Mouse (Mus musculus) v-Abl transformed pro-B cells (cell line): Measurements from ENCODE around the gene Taf12.
"Not testable (repeated sequence)": the region's sequence is repeated elsewhere in the genome, so short reads cannot be mapped to it uniquely, and the experiment has no call there.

ENCODE experiments used
- in situ Hi-C, 2 experiments: fragments of 400-800 bp; cut with MboI; formaldehyde crosslinking; loops; one replicate each; pipeline ENCODE4 v1.15.1; 2025; ENCODE audit not compliant: unreplicated experiment in 2 of 2

The Taf12 gene

DNA sequence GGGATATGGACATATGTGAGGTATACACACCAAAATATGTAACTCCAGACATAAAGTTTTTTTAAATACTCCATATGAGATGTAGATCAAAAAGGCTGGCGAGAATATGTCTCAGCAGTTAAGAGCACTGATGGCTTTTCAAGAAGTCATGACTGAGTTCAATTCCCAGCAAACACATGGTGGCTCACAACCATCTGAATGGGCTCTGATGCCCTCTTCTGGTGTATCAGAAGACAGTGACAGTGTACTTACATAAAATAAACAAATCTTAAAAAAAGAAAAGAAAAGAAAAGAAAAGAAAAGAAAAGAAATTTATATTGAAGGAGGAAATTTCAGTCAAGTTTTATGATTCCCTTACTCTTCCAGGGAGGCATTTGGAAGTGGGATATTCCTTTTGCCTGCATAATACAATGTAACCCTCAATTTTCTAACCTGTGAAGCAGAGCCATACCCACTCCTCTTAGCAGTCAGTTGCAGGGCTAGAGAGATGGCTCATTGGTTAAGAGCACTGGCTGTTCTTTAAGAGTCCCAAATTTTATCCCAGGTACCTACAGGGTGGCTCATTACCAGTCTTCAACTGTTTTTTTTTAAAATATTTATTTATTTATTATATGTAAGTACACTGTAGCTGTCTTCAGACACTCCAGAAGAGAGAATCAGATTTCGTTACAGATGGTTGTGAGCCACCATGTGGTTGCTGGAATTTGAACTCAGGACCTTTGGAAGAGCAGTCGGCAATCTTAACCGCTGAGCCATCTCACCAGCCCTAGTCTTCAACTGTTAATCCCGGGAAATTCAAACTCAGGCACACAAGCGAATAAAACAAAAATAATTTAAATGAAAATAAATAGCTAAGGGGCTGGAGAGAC lies 5.1 kb upstream of the Taf12 start:
- in situ Hi-C loops: loop anchor here (5.0 to 10.0 kb wide), 3 partner anchors 64 to 78 kb away; no protein-coding TSS in a partner anchor

DNA sequence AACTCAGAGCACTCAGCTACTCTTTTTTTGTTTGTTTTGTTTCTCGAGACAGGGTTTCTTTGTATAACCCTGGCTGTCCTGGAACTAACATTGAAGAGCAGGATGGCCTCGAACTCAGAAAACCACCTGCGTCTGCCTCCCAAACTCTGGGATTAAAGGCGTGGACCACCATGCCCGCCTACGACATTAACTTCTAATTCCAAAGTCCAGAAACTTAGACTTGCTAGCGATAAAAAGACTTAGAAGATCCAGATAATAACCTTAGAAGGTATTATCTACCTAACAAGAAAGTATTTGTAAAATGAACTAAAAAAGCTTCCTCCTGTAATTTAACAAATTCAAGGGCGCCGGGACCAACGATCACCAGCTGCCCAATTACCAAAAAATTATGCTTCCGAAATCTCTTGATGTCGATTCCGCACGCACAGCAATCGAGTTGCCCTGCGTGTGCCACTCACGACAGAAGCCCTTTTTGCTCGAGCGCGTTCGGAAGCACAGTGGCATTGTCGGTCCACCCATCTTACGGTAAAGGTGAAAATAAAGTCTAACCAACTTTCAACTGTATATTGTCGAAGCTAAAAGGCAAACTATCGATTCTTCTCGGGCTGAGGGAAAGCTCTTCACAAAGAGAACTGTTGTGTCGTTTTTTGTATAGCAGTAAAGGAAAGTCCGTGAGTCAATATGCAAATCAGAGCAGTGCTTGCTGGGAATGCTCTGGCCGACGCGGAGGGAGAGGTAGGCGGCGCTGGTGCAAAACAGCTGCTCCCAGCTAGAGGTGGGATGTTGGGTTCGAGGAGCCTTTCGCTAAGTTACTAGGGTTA lies 4.2 kb upstream of the Taf12 start:
- in situ Hi-C loops: loop anchor here (5.0 to 10.0 kb wide), 4 partner anchors 65 to 145 kb away; no protein-coding TSS in a partner anchor

DNA sequence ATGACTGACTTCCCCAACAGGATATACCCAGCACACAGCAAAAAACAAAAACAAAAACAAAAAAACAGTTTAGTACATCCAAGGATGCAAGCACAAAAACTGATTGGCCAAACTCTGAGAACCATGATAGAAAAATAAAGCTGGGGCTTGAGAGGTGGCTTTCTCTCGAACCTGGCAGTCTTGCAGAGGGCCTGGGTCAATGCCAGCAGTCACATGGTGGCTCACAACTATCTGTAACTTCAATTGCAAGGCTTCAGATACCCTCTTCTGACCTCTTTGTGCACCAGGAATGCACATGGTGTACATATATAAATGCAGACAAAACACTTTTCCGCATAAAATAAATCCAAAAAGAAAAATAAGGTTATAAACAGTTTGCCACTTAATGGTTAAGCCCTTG lies 1.0 kb upstream of the Taf12 start:
- in situ Hi-C loops: loop anchor here (5.0 to 10.0 kb wide), 2 partner anchors 74 to 142 kb away; no protein-coding TSS in a partner anchor

DNA sequence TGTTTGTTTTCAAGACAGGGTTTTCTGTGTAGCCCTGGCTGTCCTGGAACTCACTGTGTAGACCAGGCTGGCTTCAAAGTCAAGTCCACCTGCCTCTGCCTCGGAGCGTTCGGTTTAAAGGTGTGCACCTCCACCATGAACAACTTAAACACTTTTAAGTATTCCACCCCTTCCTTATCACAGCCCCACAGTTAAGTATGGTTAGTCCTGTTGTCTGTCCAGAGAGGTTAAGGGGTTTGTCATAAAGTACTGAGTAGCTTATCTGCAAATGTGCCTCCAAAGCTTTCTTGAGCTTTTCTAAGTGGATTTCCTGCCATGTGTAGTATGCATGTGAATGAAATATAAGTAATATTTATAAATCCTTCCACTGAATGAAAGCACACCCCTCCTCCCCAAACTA lies 1.8 kb downstream of the Taf12 start:
- in situ Hi-C loops: loop anchor here in 1 of 2 experiments (5.0 to 10.0 kb wide), 2 partner anchors 139 to 236 kb away; partner anchors contain the start of gene Sesn2

DNA sequence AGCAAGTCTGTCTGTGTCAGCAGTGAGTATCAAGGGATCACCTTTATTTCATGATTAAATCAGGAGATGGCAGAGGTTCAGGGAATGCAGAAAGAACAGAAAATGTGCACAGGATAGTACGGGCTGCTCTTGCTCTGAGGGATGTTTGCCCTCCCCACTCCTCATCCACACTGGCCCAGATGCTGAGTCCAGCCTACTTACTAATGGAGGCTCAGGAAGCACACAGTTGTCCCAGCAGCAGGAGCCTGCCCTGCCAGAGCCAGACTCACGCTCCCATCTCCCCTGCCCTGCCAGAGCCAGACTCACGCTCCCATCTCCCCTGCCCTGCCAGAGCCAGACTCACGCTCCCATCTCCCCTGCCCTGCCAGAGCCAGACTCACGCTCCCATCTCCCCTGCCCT lies 14.7 kb downstream of the Taf12 start:
- in situ Hi-C loops: not testable (repeated sequence)

DNA sequence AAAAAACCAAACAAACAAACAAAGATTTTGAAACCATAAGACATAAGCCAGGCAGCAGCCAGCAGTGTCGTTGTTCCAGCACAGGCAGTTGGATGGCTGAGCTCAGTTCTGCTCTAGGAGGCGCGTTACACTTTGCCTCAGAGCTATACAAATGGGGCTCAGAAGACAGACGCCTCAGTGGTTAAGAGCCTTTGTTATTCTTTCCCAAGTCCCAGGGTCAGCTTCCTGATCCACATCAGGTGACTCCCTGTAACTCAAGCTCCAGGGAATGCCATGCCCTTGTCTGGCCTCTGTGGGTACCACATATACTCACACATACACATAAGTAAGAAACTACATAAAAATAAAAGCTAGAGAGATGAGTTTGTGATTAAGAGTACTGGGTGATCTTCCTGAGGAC lies 16.9 kb downstream of the Taf12 start:
- in situ Hi-C loops: no loop called here

DNA sequence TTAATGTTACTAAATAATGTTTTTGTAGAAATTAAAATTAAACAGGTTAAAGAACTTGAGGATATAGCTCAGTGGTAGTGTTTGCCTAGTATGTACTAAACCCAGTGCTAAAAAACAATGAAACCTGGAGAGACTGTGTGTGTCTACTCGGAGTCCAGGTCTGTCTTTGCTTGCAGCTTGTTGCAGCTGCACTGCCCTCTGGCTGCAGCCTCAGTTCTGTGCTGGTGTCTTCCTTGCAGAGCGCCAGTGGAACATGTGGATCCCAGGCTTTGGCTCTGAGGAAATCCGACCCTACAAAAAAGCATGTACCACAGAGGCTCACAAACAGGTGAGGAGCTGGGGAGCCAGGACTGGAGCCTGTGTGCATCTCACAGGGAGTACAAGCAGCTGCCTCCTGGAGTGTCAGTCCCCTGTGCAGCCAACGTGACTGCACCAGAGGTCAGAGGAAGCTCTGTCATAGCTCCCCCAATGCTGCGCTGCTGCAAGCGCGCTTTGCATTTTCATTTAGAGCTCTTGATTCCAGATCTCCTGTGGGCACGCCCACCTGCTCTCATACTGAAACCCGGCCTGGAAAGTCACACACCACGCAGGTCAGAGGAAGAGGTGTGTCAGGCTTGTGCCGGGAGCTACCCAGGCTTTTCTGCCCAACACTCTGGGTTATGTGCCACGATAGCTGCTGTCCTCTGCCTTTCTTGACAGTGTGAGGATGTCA lies 17.6 kb downstream of the Taf12 start:
- in situ Hi-C loops: no loop called here

DNA sequence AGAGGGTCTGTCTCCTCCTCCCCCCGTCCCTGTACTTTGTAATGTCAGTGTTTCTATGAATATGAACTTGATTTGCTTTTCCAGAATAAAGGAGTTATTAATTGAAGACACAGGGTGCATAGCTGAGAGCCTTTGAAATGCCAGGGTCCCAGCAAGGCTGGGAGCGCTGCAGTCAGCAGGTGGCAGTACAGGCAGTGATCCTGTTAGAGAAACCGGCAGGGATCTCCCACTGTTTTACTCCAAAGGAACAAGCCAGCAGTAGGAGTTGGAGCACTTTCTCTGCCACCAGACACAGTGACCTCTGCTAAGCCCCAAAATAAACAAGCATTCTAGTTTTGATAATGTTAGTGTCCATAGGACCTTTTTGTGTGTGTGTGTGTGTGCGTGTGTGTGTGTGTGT lies 18.8 kb downstream of the Taf12 start:
- in situ Hi-C loops: no loop called here

DNA sequence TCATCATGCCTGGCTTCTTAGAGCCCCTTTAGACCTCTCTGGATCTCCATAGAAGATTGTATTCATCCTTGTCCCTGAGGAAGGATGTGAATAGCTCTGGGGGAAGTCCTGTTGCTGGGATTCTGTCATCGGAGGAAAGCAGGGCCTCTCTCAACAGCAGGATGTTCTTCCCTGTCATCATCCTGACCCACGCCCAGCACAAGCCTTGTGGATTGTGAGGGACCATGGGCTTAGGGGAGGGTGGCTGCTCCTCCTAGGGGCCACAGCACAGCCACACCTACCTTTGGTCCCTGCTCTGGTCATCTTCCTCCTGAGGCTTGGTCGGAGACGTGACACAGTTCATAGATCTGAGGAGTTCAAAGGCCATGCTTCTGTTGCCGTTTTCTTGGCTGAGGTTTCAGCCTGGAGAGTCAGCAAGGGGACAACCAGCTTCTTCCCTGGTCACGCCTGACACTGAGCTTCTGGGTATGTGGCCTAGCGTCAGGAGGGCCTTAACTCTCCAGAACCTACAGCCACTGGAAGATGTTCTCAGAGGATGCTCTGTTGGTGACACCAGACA lies 19.6 kb downstream of the Taf12 start:
- in situ Hi-C loops: no loop called here

DNA sequence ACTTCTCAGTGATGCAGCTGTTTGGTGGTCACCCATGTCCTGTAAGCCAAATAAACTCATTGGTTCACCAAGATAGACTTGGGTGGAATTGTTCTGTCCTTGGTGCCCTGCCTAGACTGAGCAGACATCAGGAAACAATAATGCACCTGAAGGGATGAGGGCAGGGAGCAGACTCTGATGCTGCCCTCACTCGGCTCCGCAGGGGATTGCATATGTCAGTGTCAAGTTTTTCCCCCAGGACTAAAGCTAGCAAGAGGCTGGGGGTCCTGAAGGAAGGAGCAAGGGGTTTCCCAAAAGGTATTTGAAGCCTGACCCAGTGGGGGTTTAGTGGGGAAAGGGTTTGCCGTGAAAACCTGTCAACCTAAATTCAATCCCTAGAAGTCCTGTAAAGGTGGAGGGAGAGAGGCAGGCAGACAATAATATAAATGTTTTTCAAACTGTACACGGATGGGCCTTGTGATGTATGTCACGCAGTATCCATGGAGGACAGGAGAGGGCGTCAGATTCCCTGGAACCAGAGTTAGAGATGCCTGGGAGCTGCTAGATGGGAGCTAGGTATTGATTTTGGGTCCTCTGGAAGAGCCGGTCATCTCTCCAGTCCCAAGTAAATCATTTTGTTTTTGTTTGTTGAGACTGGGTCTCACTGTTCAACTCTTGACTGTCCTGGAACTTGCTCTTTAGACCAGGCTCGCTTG lies 21.7 kb downstream of the Taf12 start:
- in situ Hi-C loops: no loop called here

DNA sequence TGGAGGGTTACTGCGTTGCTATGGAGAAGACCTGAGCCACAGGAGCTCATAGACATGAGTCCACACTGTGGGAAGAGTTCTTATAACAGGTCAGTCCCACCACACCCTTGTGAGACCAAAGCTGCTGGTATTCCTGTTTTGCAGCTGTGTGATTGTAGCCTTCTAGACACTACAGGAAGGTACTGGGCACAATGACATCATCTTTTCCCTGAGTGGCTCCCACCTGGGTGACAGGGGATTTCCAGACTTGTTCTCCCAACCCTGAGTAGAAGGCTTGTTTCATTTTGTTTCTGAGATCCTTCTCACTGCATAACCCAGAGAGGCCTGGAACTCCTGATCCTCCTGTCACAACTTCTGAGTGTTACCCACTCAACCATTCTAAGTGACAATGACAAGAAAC lies 25.7 kb downstream of the Taf12 start:
- in situ Hi-C loops: no loop called here

DNA sequence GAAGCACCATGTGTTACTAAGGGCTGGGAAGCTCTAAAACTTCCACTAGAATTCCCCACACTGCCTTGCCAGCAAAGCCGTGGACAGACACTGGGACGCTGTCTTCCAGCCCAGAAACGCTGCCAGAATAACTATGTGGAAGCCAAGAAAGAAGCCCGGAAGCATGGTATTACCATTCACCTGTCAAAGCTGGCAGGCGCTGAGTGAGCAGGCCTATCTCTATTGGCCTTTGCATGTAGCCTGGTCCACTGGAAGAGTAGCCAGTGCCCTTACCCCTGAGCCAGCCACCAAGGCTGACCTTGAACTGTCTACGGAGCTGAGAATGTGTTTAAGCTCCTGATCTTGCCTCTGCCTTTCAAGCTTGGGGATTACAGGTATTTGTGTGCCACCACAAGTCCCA lies 27.3 kb downstream of the Taf12 start:
- in situ Hi-C loops: no loop called here

DNA sequence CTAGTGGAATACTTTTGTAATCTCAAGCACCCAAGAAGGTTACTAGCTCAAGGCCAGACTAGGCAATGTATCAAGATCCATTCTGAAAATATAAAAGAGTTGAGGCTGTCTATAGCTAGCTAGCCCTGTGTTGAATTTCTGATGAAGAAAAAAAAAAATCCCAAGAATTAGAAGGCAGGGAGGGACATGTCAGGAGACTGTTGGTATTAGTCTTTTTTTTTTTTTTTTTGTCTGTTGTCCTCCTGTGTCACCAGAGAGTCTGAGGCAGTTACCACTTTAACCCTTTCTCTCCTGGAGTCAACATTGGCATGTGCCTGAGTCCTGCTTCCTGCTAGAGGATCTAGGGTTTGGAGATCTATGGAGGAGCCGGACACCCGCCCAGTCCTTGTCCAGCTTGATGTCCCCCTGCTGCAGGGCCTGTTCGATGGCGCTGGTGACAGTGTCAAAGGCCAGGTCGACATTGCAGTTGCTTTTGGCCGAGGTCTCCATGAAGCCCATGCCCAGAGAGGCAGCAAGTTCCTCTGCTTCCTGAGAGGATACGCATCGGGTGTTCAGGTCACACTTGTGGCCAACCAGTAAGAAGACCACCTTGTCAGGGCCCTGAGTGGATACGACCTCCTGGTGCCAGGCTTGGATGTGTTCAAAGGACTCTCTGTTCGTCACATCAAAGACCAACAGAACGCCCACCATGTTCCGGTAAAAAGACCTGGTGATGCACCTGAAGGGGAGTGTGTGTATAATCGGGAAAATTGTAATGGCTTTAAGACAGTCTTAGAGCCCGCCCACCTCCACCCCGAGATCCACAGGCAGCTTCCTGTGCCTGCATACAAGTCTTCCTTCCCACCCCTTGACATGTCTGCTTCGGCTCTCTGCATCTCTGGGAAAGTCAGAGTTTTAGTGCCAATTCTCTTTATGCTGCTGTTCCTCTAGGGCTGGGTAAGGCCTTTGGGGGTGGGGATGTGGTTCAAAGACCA lies 28.1 kb downstream of the Taf12 start:
- in situ Hi-C loops: no loop called here

DNA sequence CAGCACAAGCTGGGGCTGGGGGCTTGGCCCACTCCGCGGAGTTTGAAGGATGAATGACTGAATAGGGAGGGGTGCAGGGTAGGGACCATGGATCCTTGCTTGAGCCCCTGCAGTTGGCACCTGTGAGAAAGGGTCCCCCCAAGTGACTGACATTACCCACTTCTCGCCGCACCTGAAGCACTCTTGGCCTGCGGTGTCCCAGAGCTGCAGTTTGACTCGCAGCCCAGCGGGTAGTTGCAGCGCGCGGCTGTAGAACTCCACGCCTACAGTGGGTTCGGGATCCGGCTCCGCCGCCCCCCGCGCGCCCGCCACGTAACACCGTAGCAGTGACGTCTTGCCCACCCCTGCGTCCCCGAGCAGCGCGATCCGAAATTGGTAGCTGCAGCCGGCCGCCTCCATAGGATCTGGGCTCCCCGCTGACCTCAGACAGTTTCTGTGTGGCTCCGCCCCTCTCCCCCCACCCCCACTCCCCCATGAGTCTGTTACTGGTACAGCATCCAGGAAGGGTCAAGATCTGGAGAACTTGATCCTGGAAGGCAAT lies 28.8 kb downstream of the Taf12 start, which contains the start of gene Rab42:
Gene Rab42 (minus strand): TSS at position 447 of the 541 bp plus-strand sequence.
- in situ Hi-C loops: no loop called here

DNA sequence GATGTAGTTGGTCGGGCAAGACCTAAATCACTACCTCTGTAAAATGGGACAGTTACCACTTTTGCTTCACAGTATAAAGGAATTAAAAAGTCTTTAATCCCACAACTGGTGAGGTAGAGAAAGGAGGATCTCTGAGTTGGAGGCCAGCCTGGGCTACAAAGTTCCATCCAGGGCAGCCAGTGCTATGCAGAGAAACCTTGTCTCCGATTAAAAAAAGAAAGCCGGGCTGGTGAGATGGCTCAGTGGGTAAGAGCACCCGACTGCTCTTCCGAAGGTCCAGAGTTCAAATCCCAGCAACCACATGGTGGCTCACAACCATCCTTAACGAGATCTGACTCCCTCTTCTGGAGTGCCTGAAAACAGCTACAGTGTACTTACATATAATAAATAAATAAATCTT lies 29.3 kb downstream of the Taf12 start:
- in situ Hi-C loops: not testable (repeated sequence)

DNA sequence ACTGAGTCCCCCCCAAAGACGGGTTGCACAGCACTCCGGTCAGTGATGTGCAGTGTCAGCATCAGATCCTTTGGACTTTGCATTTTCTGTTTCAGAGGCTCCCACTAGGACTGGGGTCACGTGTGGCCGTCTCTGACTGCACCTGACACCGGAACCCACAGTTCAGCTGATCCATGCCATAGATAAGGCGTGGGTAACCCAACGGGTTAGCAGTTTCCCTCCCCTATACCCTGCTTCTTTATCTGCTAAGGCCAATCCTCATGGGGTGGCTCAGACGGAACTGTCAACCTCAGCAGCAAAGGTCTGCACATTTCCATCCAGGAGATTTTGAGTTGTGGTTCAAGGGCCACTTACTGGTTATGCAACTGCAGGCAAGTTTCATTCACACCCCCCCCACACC lies 31.1 kb downstream of the Taf12 start:
- in situ Hi-C loops: no loop called here

DNA sequence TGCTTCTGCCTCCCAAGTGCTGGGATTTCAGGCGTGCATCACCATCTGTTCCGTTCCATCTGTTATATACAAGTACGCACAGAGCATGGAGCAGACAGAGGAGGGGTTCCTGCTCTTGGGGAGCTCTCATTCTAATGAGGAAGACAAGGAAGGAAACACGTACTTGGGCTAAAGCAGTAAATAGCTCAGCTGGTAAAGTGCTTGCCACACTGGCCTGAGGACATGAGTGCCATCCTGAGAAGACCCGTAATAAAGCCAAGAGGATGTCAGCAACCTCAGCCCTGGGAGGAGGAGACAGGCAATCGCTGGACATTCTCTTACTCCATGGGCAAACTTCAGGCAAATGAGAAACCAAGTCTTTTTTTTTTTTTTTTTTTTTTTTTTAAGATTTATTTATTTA lies 31.8 kb downstream of the Taf12 start:
- in situ Hi-C loops: no loop called here

DNA sequence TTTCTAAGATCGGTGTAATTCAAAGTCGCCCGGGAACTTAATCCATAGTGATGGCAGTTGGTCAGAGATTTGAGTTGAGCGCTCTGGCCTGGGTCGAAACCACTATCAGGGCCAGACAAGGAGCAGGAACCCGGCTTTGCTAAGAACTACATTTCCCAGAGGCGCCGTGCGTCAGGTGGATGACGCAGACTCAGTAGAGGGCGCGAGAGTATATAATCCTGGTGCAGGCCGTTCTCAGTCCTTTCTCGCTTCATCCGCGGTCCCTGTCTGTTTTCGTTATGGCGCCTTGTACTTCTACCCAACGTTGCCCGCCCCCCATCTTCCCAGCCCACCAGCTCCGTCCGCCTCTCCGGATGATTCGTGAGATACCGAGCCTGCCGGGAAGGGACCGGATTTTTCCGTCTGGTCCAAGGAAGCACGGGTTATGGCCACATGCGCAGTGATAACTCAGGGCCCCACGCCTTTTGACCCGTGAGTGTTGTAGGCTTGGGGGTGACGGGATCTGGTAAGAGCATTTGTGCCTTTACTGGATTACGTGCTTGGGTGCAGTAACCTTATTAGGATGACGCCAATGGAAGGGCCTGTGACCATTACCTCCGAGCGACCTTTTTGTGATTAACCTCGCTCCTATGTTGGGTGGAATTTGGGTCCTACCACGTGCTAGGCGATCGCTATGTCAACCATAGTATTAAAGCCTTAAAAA lies 34.4 kb downstream of the Taf12 start:
- in situ Hi-C loops: no loop called here
